Mouse (Mus musculus) forebrain, embryonic 14.5 days (tissue): ENCODE measurements around the gene Prox2. TPM values are rescaled to one million over a fixed set of nuclear protein-coding genes. Genes with fewer than 3 reads are reported as not detected.

Experiments
- ATAC-seq: fragments of 200-750 bp; cut with Nextera tagmentation; 2 replicates; pipeline ENCODE4 v1.8.0; 2017; ENCODE audit warnings: mild to moderate bottlenecking, moderate library complexity
- DNase-seq: peaks from one replicate; pipeline ENCODE4 v3.0.0-alpha.2; 2015; ENCODE audit warnings: low spot score
- H3K27ac ChIP-seq: fragments of 300-500 bp; sonication (generic); 2 replicates; pipeline ENCODE4 v1.5.1; 2014; ENCODE audit warnings: low read depth, mild to moderate bottlenecking, control low read depth, low read length, moderate library complexity
- H3K27me3 ChIP-seq: fragments of 300-500 bp; sonication (generic); replicated peaks from 2 replicates; pipeline ENCODE4 v1.6.1; 2014; ENCODE audit warnings: low read length, control low read depth, mixed read lengths; ENCODE audit not compliant: control insufficient read depth, insufficient read depth
- H3K36me3 ChIP-seq: fragments of 300-500 bp; sonication (generic); 2 replicates; pipeline ENCODE4 v1.6.1; 2014; ENCODE audit warnings: low read length, control low read depth; ENCODE audit not compliant: control insufficient read depth, insufficient read depth
- H3K4me1 ChIP-seq: fragments of 300-500 bp; sonication (generic); 2 replicates; pipeline ENCODE4 v1.6.1; 2014; ENCODE audit warnings: antibody characterized with exemption, low read length, control low read depth; ENCODE audit not compliant: control insufficient read depth, insufficient read depth
- H3K4me2 ChIP-seq: fragments of 300-500 bp; sonication (generic); 2 replicates; pipeline ENCODE4 v1.6.1; 2014; ENCODE audit warnings: mild to moderate bottlenecking, control low read depth, low read length
- H3K4me3 ChIP-seq: fragments of 300-500 bp; sonication (generic); 2 replicates; pipeline ENCODE4 v1.5.1; 2014; ENCODE audit warnings: low read depth, low read length, control low read depth
- H3K9ac ChIP-seq: fragments of 300-500 bp; sonication (generic); 2 replicates; pipeline ENCODE4 v1.6.1; 2014; ENCODE audit warnings: mild to moderate bottlenecking, low read length, control low read depth, moderate library complexity
- H3K9me3 ChIP-seq: fragments of 300-500 bp; sonication (generic); replicated peaks from 2 replicates; pipeline ENCODE4 v1.6.1; 2016; ENCODE audit warnings: low read length, control low read depth, mixed read lengths; ENCODE audit not compliant: control insufficient read depth
- WGBS: fragments of 180-500 bp; shearing (Covaris S2); extraction: QIAGEN DNeasy Blood & Tissue Kit; methylation state at CpG from one replicate; pipeline ENCODE4 v1.1.7; 2014; 5-methylcytosine and 5-hydroxymethylcytosine counted together
- polyA plus RNA-seq: library from polyadenylated mRNA; unstranded; fragments of >200 nt; fragmentation: Nextera tagmentation; extraction: Ambion mirVana; gene quantifications from 2 replicates; pipeline ENCODE4 v1.2.1, GENCODE M21; 2014

Prox2 gene
- polyA plus RNA-seq = 1.3 and 1.6 TPM in 2 replicates

DNA sequence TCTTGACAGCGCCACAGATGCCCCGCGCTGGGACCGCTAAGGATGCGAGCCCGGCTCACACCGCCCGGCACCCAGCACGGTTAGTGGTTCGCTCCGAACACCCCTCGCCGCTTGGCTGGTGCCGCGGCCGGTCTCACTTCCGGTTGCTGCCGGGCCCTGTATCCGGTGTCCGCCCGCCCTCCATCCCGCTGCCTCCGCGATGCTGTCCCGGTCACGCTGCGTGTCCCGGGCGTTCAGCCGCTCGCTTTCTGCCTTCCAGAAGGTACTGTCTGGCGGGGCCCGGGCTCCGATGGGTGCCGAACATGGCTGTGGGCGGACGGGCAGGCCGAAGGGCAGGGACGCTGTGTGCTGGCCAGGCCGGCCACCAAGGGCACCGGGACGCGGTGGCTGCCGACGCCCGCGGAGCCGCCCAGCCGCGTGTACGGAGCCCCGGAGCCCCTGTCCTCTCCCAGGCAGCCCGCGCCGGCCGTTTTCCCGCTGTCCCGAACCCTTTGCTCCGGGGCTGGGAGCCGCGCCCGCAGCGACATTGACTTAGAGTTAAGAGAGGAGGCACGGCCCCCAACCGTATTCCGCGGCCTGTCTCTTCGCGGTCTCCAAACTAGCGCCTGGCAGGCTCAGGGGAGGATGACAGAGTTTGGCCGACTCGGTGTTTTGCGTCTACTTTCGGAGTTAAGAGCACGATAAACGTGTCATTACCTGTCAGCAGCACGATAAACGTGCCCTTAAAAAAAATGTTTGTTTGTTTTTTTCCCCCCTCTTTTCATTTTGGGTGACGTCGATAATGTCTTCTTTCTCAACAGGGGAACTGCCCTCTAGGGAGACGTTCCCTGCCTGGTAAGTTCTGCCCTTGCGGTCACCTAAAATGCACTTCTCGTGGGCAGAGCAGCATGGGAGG lies at the start of gene Prox2, which contains the start of gene Dlst:
TSS of gene Prox2 (minus strand) at position 62 of the 895 bp plus-strand sequence.
TSS of gene Dlst (plus strand) at position 136 of the 895 bp plus-strand sequence.
- Histone ChIP-seq H3K36me3 (peaks cover 19% of the 10 kb centered on the region), H3K9me3 (no peaks in the 10 kb centered on the region), H3K4me2 (peak within 1 kb of the TSS; percentile 71), H3K4me3 (peak within 1 kb of the TSS; percentile 99), H3K9ac (peak within 1 kb of the TSS; percentile 97), H3K27ac (peak within 1 kb of the TSS; percentile 78; the same call in 1 of the 2 replicates), H3K27me3 (no peaks in the 10 kb centered on the region), H3K4me1 (peaks cover 15% of the 10 kb centered on the region)
- WGBS = under 1% methylated on average over 79 of the region's 83 CpGs
- ATAC-seq (peak; percentile 99), DNase-seq (peak; percentile 89)

DNA sequence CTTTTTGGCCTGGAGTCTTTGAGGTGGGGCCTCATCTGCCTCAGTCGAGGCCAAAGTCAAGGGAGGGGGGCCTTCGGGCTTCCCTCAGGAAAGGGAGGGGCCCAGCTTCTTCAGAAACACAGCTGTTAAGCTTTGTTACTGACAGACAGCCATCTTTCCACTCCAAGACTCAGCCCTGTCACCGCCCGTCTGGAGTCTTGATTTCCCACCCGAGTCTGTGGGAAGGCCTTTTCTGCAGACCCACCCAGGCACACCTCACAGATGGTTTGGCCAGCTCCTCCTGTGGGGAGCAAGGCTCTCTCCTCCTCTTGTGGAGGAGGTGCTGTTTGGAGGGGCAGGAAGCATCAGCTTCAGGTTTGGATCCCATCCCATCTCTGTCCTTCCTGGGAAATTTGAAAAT lies 49.0 kb upstream of the Prox2 start:
- Histone ChIP-seq H3K9ac (no peak overlapping the region), H3K4me2 (no peak overlapping the region), H3K4me3 (no peak overlapping the region), H3K36me3 (no peaks in the 10 kb centered on the region), H3K9me3 (no peaks in the 10 kb centered on the region), H3K4me1 (no peaks in the 10 kb centered on the region), H3K27me3 (no peaks in the 10 kb centered on the region), H3K27ac (no peak overlapping the region)
- ATAC-seq (no peak), DNase-seq (no peak)
- 83% methylated on average over 5 of the region's 5 CpGs for WGBS

DNA sequence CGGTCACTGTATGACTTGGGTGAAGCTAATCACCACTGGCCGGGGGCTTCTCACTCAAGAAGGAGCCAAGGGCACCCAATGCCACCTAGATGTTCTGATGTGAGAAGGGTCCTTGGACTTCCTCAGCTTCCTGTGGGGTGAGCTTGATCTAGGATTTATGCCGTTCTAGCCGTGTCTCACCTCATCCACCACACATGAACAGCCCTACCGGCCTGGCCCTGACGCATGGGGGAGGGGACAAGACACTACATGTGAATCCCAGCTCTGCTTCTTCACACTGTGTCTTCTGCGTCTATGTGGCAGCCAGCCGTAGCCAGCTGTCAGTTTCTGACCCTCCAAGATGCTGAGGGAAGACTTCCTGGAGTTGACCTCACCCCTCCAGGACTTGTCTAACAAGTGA lies 48.2 kb upstream of the Prox2 start:
- Histone ChIP-seq H3K36me3 (no peaks in the 10 kb centered on the region), H3K9me3 (no peaks in the 10 kb centered on the region), H3K4me2 (no peak overlapping the region), H3K4me3 (no peak overlapping the region), H3K4me1 (no peaks in the 10 kb centered on the region), H3K9ac (no peak overlapping the region), H3K27me3 (no peaks in the 10 kb centered on the region), H3K27ac (no peak overlapping the region)
- DNase-seq = no peak
- 95% methylated on average over 8 of the region's 8 CpGs for WGBS
- no peak for ATAC-seq

DNA sequence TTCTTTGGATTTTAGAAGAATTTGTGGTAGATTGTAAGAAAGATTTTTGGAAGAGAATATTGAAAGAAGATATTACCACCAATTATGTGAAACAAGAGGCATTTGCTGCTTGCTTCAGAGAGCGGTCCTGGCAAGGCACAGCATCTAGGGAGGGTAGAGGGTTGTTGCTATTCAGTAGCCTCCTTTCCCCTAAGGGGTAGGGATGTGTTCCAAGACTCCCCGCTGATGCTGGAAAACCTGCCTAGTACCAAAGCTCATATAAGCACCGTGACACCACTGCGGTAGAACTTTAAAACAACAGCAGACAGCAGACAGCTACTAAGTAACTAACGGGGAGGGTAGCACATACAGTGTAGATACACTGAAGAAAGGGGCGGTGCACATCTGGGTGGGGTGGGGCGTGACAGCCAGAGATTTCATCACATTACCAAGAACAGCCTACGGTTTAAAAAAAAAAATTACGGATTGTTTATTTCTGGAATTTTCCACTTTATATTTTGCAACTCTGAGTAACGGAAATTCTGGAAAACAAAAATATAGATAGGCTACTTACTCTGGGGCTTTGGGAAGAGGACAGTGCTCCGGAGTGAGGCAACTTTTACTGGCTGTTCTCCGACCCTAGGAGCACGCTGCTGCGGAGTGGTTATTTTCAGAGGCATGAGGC lies 47.4 kb upstream of the Prox2 start:
- WGBS = 91% methylated on average over 14 of the region's 14 CpGs
- H3K9me3 ChIP-seq = no peaks in the 10 kb centered on the region

DNA sequence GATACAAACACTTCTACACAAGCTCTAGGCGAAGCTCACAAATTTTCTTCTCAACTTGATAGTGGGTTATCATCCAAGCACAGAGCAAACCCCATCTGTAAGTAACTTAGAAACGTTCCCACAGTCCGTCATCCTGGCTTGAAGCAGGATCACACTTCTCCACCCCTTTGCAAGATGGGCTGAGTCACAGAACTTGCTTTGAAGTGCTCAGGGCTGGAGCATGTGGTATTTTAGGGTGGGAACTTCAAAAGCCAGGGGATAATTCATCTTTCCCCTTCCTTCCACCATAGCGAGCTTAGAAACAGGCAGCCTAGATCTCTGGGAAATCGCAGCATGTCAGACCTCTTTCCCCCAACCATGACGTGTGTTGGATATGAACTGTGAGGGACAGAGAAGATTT lies 45.8 kb upstream of the Prox2 start:
- 78% methylated on average over 6 of the region's 6 CpGs for WGBS
- no peaks in the 10 kb centered on the region for H3K4me1 ChIP-seq
- no peak overlapping the region for H3K4me2 ChIP-seq
- no peaks in the 10 kb centered on the region for H3K36me3 ChIP-seq
- no peak overlapping the region for H3K4me3 ChIP-seq
- no peak overlapping the region for H3K9ac ChIP-seq
- ATAC-seq (no peak), DNase-seq (no peak)
- H3K27ac ChIP-seq = no peak overlapping the region
- H3K9me3 ChIP-seq = no peaks in the 10 kb centered on the region
- no peaks in the 10 kb centered on the region for H3K27me3 ChIP-seq

More for the DNA sequence above, 47.4 kb upstream of the Prox2 start:
- H3K27ac ChIP-seq = no peak overlapping the region
- H3K27me3 ChIP-seq = no peaks in the 10 kb centered on the region
- H3K36me3 ChIP-seq = no peaks in the 10 kb centered on the region
- no peaks in the 10 kb centered on the region for H3K4me1 ChIP-seq
- no peak overlapping the region for H3K9ac ChIP-seq
- no peak for ATAC-seq
- no peak overlapping the region for H3K4me2 ChIP-seq
- no peak overlapping the region for H3K4me3 ChIP-seq
- no peak for DNase-seq

DNA sequence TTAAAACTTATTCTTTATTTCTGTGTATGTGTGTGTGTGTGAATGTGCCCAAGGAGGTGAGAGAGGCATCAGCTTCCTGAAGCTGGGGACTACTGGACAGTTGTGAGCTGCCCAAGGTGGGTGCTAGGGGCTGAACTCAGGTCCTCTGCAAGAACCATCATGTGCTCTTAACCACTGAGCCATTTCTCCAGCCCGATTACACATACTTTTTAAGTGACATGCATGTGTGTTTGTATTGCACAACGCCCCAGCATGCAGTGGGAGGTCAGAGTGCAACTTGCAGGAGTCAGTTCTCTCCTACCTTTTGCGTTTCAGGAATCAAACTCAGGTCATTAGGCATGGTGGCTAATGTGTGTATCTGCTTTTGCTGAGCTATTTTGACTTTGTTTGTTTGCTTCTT lies 42.5 kb upstream of the Prox2 start:
- no peak overlapping the region for H3K27ac ChIP-seq
- H3K9ac ChIP-seq = no peak overlapping the region
- ATAC-seq = no peak
- H3K9me3 ChIP-seq = no peaks in the 10 kb centered on the region
- no peak overlapping the region for H3K4me2 ChIP-seq
- no peak overlapping the region for H3K4me3 ChIP-seq
- no peak for DNase-seq
- 90% methylated on average over 3 of the region's 3 CpGs for WGBS
- H3K27me3 ChIP-seq = 0 out of 2 replicates have a peak, but pooled peaks cover 4% of the 10 kb centered on the region
- no peaks in the 10 kb centered on the region for H3K36me3 ChIP-seq
- H3K4me1 ChIP-seq = 0 out of 2 replicates have a peak, but pooled peaks cover 2% of the 10 kb centered on the region

DNA sequence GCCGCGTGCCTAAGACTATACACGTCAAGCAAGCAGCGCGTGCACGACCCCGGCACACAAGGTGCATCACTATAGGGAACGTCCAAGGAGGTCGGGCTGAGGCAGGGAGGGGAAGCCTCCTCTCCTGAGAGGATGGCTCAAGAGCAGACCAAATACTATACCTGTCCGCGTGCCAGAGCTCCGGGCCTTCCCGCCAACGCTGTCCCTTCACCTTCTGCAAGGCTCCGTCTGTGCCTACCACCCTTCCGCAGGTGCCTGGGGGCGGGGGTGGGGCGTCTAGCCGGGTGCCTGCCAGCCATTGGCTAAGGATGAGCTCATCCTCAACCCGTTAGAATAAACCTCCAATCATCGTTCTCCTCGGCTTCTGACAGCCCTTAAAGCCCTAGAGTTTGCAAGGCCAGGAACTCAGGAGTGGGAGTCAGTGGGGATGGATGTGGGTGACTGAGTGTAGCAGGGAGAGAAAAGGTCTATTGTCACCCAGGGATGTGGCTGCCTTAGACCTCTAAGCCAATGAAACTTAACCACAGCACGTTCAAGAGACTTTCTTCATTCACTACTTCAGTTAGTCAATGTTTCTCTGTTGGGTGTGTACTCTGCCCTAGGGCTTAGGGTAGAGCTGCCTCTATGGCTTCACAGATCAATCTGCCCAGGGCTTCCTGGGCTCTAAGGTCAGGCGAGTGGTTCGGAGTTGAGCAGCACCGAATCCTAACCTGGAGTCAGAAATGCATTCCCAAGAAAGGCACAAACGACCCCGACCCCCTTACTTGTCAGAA lies 40.6 kb upstream of the Prox2 start, which contains the start of gene Rps6kl1:
TSS of gene Rps6kl1 (minus strand) at position 263 of the 773 bp plus-strand sequence.
- Histone ChIP-seq H3K27ac (no peak within 1 kb of the TSS), H3K4me2 (peak within 1 kb of the TSS; percentile 50), H3K4me1 (0 out of 2 replicates have a peak, but pooled peaks cover 2% of the 10 kb centered on the region), H3K36me3 (0 out of 2 replicates have a peak, but pooled peaks cover 2% of the 10 kb centered on the region), H3K9me3 (no peaks in the 10 kb centered on the region), H3K9ac (peak within 1 kb of the TSS; percentile 67), H3K4me3 (peak within 1 kb of the TSS; percentile 39), H3K27me3 (0 out of 2 replicates have a peak, but pooled peaks cover 4% of the 10 kb centered on the region)
- DNase-seq (peak; percentile 81), ATAC-seq (peak; percentile 97)
- WGBS = 14% methylated on average over 28 of the region's 28 CpGs

DNA sequence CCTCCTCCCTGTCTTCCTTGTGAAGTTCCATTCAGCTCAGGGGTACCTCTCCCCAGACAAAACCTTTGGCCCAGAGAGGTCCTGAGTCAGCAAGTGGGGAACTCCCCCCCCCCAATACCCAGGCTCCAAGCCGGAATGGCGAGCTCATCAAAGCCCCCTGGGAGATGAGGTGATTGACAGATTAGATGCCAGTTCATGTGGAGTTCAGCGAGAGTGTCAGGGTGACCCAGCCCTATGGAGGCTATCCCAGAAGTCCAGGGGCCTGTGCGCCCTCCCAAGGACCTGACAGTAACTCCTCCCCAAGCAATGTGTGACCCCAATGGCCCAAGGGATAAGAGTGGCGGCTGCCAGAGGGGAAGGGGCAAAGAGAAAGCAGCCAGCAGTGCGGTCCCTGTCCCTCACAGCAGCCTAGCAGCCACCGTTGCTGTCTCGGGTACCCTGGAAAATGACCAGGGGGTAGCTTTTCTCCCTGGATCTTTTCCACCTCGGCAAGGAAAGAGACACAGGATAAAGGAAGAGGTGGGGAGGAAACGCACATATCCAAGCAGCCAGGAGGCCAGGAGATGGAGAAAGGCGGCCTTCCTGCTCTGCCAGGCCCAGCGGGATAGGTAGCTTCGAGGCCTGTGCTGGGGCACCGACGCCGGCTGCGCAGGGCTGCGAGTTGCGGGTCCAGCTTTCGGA lies 39.9 kb upstream of the Prox2 start:
- Histone ChIP-seq H3K4me2 (peak overlapping the region; percentile 50), H3K36me3 (0 out of 2 replicates have a peak, but pooled peaks cover 2% of the 10 kb centered on the region), H3K4me3 (peak overlapping the region; percentile 39), H3K9me3 (no peaks in the 10 kb centered on the region), H3K4me1 (0 out of 2 replicates have a peak, but pooled peaks cover 2% of the 10 kb centered on the region), H3K27ac (no peak overlapping the region), H3K9ac (peak overlapping the region; percentile 67), H3K27me3 (0 out of 2 replicates have a peak, but pooled peaks cover 4% of the 10 kb centered on the region)
- DNase-seq (no peak), ATAC-seq (no peak; the same call in 1 of the 2 replicates)
- WGBS = 10% methylated on average over 20 of the region's 20 CpGs
